Mouse (Mus musculus) brain, embryonic 14.5 days (tissue): ENCODE results near the gene Rpap1.

Source experiments
- CTCF ChIP-seq: fragments of 200-500 bp; IDR thresholded peaks from 2 replicates; pipeline ENCODE4 v1.5.1; 2012; ENCODE audit warnings: inconsistent platforms, mild to moderate bottlenecking, moderate library complexity, borderline replicate concordance; ENCODE audit not compliant: insufficient read depth, insufficient read length; ENCODE audit errors: extremely low read depth
- POLR2A ChIP-seq: fragments of 200-500 bp; IDR thresholded peaks from 2 replicates; pipeline ENCODE4 v1.6.1; 2012; ENCODE audit warnings: mild to moderate bottlenecking, inconsistent platforms, borderline replicate concordance; ENCODE audit not compliant: poor library complexity, insufficient read depth, insufficient read length, severe bottlenecking; ENCODE audit errors: extremely low read depth

DNA sequence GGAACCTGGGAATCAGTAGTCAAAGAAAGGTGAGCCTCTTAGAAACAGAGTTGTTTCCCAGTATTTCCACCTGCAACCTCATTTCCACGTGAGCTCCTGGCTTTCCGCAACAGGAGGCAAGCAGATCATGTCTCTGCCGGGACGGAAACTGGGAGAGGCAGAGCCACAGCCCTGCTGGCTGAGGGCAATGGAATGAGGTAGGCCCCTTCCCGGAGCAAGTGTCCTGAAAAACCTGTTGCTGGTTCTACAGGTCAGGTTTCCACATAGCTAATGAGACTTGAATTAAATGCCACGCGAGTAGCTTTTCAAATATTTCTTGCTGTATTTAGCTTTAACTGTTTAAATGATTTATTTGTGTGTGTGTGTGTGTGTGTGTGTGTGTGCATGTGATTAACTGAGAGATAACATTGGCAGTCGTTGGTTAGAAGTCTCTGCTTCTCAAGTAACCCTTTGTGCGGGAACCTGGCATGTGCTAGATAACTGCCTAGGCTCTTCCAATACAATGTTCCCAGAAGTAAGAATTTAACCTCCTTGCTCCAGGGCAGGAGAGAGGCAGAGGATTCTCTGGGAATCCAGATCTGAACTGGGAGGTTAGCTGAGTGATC is 31.4 kb upstream of the Rpap1 start:
- TF ChIP-seq POLR2A = no peak
- TF ChIP-seq CTCF = no peak
